Mouse (Mus musculus): ENCODE results near the gene Tmem253. TPM values are rescaled to one million over a fixed set of nuclear protein-coding genes. Genes with fewer than 3 reads are reported as not detected.

The Tmem253 gene
- polyA plus RNA-seq (2014; fragmentation: Illumina TruSeq; extraction: RNeasy Lipid Tissue Mini Kit (QIAGEN cat#74804); ENCODE audit: insufficient read depth, low read depth, low replicate concordance), result 0.62 TPM

DNA sequence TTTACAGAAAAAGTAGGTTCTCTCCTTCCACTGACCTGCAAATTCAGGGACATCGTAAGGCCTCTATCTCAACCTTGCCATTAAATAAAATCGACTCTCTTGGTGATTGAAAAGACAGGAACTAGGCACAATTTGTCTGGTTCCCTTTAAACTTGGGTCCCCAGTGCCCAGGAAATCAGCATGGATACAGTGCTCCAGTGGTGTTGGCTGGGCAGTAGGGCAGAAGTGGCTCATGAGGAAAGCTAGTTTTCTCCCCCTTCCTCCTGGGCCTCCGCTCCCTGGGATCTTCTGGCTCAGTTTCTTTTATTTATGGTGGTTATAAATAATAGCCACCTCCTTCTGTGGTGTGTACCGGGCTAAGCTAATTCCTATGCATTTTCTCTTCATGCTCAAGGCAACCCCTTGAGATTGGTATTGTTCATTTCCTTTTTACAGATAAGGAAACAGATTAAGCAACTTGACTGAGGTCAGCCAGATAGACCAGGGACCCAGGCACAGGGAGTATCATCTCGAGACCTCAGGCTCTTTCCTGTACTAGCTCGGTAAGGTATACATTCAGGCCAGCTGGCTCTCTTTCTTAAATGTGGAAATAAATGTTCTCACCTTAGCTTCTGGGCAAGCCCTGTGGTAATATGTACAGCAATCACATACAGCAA is at the start of gene Tmem253:
TSS of gene Tmem253 (plus strand) at position 214 of the 656 bp plus-strand sequence.

DNA sequence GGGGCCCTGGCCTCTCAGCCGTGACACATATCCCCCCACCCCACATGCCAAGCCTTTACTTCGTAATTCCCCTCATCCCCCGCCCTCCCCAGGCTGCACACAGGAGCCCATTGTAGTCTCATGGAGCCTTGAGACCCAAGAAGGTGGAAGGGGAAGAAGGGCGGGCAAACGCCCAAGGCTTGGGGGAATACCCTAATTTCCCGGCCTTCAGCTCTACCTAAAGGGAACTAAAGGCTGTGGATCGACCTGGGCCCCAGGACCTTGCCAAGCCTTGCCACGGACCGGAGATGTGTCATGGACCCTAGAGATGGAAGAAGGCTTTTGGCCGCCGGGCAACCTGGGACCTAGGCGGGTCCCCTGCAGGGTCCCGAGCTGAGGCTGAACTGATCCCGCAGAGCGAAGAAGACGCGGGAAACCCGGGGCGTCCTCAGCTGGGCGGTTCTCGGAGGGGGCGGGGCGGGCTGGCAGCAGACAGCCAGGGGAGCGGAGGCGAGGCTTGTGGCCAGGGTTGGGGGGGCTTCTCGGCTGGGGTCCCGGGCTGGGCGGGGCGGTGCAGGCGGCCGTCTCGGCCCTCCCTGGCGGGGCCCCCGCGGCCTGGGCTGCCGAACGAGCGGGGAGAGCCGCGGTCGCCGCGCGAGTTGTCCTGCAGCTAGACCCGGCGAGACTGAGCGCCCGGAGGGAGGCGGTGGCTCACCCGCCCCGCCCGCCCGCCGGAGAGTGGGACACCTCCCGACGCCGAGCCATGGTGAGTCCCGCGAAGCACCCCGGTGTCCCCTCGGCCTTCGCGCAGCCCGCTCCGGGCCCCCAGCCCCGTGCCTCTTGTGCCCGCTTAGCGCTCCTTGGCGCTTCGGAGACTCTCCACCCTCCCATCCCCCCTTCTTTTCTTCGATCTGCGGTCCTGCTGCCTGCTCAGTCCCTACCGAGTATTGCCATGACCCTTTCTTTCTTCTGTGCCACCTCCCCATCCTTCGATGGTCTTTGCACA is 30.9 kb upstream of the Tmem253 start, which contains the start of gene Arhgef40:
TSS of gene Arhgef40 (plus strand) at position 473 of the 985 bp plus-strand sequence.

GRCm38 (mm10) chr14:52020486-52021137 is 5.2 kb downstream of the Tmem253 start, which contains the start of gene Zfp219:
Gene Zfp219, minus strand, starts transcription at chr14:52020733.

GRCm38 (mm10) chr14:52042359-52042758 is 26.9 kb downstream of the Tmem253 start, which contains the start of gene Olfr221:
Gene Olfr221, minus strand, starts transcription at chr14:52042459.

Other genes starting within 250 kb of the Tmem253 start
- not detected for gene Ang4, start 242.1 kb upstream of the Tmem253 start, polyA plus RNA-seq (2014; fragmentation: Illumina TruSeq; extraction: RNeasy Lipid Tissue Mini Kit (QIAGEN cat#74804); ENCODE audit: insufficient read depth, low read depth, low replicate concordance)
- not detected for gene AY358078, start 215.6 kb upstream of the Tmem253 start, polyA plus RNA-seq (2014; fragmentation: Illumina TruSeq; extraction: RNeasy Lipid Tissue Mini Kit (QIAGEN cat#74804); ENCODE audit: insufficient read depth, low read depth, low replicate concordance)
- gene Ear6, start 162.0 kb upstream of the Tmem253 start, polyA plus RNA-seq (2014; fragmentation: Illumina TruSeq; extraction: RNeasy Lipid Tissue Mini Kit (QIAGEN cat#74804); ENCODE audit: insufficient read depth, low read depth, low replicate concordance), result 0.64 TPM
- 14.0 TPM for gene Mettl17, start 130.8 kb upstream of the Tmem253 start, polyA plus RNA-seq (2014; fragmentation: Illumina TruSeq; extraction: RNeasy Lipid Tissue Mini Kit (QIAGEN cat#74804); ENCODE audit: insufficient read depth, low read depth, low replicate concordance)
- 1.9 TPM for gene Slc39a2, start 122.8 kb upstream of the Tmem253 start, polyA plus RNA-seq (2014; fragmentation: Illumina TruSeq; extraction: RNeasy Lipid Tissue Mini Kit (QIAGEN cat#74804); ENCODE audit: insufficient read depth, low read depth, low replicate concordance)
- 80.7 TPM for gene Ndrg2, start 101.5 kb upstream of the Tmem253 start, polyA plus RNA-seq (2014; fragmentation: Illumina TruSeq; extraction: RNeasy Lipid Tissue Mini Kit (QIAGEN cat#74804); ENCODE audit: insufficient read depth, low read depth, low replicate concordance)
- gene Tppp2, start 97.2 kb upstream of the Tmem253 start, polyA plus RNA-seq (2014; fragmentation: Illumina TruSeq; extraction: RNeasy Lipid Tissue Mini Kit (QIAGEN cat#74804); ENCODE audit: insufficient read depth, low read depth, low replicate concordance), result not detected
- gene Rnase13, start 92.9 kb upstream of the Tmem253 start, polyA plus RNA-seq (2014; fragmentation: Illumina TruSeq; extraction: RNeasy Lipid Tissue Mini Kit (QIAGEN cat#74804); ENCODE audit: insufficient read depth, low read depth, low replicate concordance), result not detected
- 27.4 TPM for gene Arhgef40, start 30.9 kb upstream of the Tmem253 start, polyA plus RNA-seq (2014; fragmentation: Illumina TruSeq; extraction: RNeasy Lipid Tissue Mini Kit (QIAGEN cat#74804); ENCODE audit: insufficient read depth, low read depth, low replicate concordance)
- 23.2 TPM for gene Zfp219, start 5.1 kb downstream of the Tmem253 start, polyA plus RNA-seq (2014; fragmentation: Illumina TruSeq; extraction: RNeasy Lipid Tissue Mini Kit (QIAGEN cat#74804); ENCODE audit: insufficient read depth, low read depth, low replicate concordance)
- not detected for gene Olfr221, start 26.8 kb downstream of the Tmem253 start, polyA plus RNA-seq (2014; fragmentation: Illumina TruSeq; extraction: RNeasy Lipid Tissue Mini Kit (QIAGEN cat#74804); ENCODE audit: insufficient read depth, low read depth, low replicate concordance)
- 154 TPM for gene Hnrnpc, start 88.4 kb downstream of the Tmem253 start, polyA plus RNA-seq (2014; fragmentation: Illumina TruSeq; extraction: RNeasy Lipid Tissue Mini Kit (QIAGEN cat#74804); ENCODE audit: insufficient read depth, low read depth, low replicate concordance)
- gene Rpgrip1, start 95.0 kb downstream of the Tmem253 start, polyA plus RNA-seq (2014; fragmentation: Illumina TruSeq; extraction: RNeasy Lipid Tissue Mini Kit (QIAGEN cat#74804); ENCODE audit: insufficient read depth, low read depth, low replicate concordance), result 2.1 TPM
- 16.2 TPM for gene Supt16, start 181.8 kb downstream of the Tmem253 start, polyA plus RNA-seq (2014; fragmentation: Illumina TruSeq; extraction: RNeasy Lipid Tissue Mini Kit (QIAGEN cat#74804); ENCODE audit: insufficient read depth, low read depth, low replicate concordance)
- 20.9 TPM for gene Chd8, start 242.1 kb downstream of the Tmem253 start, polyA plus RNA-seq (2014; fragmentation: Illumina TruSeq; extraction: RNeasy Lipid Tissue Mini Kit (QIAGEN cat#74804); ENCODE audit: insufficient read depth, low read depth, low replicate concordance)